Mouse (Mus musculus) erythroblast, embryonic 14.5 days (primary cell): Measurements from ENCODE around the gene Zc3hc1.

Experiments
- GATA1 ChIP-seq: IDR thresholded peaks from 2 replicates; pipeline ENCODE4 v1.6.1; 2012; ENCODE audit warnings: low read length, inconsistent platforms, mixed read lengths
- TAL1 ChIP-seq: IDR thresholded peaks from 3 replicates; pipeline ENCODE4 v1.6.1; 2012; ENCODE audit warnings: low read length, inconsistent platforms, mixed read lengths

GRCm38 (mm10) chr6:30416801-30417200 is 26.0 kb upstream of the Zc3hc1 start:
- TF ChIP-seq TAL1: no peak
- no peak for TF ChIP-seq GATA1
